Mouse (Mus musculus) heart, embryonic 16.5 days (tissue): ENCODE data around the gene Myrip. TPM values are rescaled to one million over a fixed set of nuclear protein-coding genes. Genes with fewer than 3 reads are reported as not detected.
"Not testable (repeated sequence)": the region's sequence is repeated elsewhere in the genome, so short reads cannot be mapped to it uniquely, and the experiment has no call there.

Source experiments
- ATAC-seq: fragments of 200-750 bp; cut with Nextera tagmentation; replicated peaks from 2 replicates; pipeline ENCODE4 v1.8.0; 2017; ENCODE audit warnings: moderate number of reproducible peaks; ENCODE audit not compliant: insufficient read depth, low FRiP score; ENCODE audit errors: extremely low read depth
- H3K27ac ChIP-seq: fragments of 300-500 bp; sonication (generic); 2 replicates; pipeline ENCODE4 v1.5.1; 2014; ENCODE audit warnings: mild to moderate bottlenecking, low read length, control low read depth, moderate library complexity
- H3K27me3 ChIP-seq: fragments of 300-500 bp; sonication (generic); 2 replicates; pipeline ENCODE4 v1.6.1; 2014; ENCODE audit warnings: low read length, mixed read lengths; ENCODE audit not compliant: control insufficient read depth, insufficient read depth
- H3K36me3 ChIP-seq: fragments of 300-500 bp; sonication (generic); 2 replicates; pipeline ENCODE4 v1.6.1; 2014; ENCODE audit not compliant: control insufficient read depth, insufficient read depth
- H3K4me1 ChIP-seq: fragments of 300-500 bp; sonication (generic); 2 replicates; pipeline ENCODE4 v1.6.1; 2014; ENCODE audit warnings: low read length, mixed read lengths; ENCODE audit not compliant: control insufficient read depth, insufficient read depth
- H3K4me2 ChIP-seq: fragments of 300-500 bp; sonication (generic); 2 replicates; pipeline ENCODE4 v1.6.1; 2014; ENCODE audit warnings: low read depth, mild to moderate bottlenecking, control low read depth, low read length
- H3K4me3 ChIP-seq: fragments of 300-500 bp; sonication (generic); 2 replicates; pipeline ENCODE4 v1.5.1; 2014; ENCODE audit warnings: mild to moderate bottlenecking, control low read depth, low read length
- H3K9ac ChIP-seq: fragments of 300-500 bp; sonication (generic); 2 replicates; pipeline ENCODE4 v1.6.1; 2014; ENCODE audit warnings: low read length, control low read depth
- H3K9me3 ChIP-seq: fragments of 300-500 bp; sonication (generic); replicated peaks from 2 replicates; pipeline ENCODE4 v1.6.1; 2016; ENCODE audit warnings: low read length; ENCODE audit not compliant: control insufficient read depth
- WGBS: fragments of 180-500 bp; shearing (Covaris S2); extraction: QIAGEN DNeasy Blood & Tissue Kit; methylation state at CpG from one replicate; pipeline ENCODE4 v1.1.7; 2014; 5-methylcytosine and 5-hydroxymethylcytosine counted together
- polyA plus RNA-seq: library from polyadenylated mRNA; unstranded; fragments of >200 nt; fragmentation: Nextera tagmentation; extraction: Ambion mirVana; gene quantifications from 2 replicates; pipeline ENCODE4 v1.2.1, GENCODE M21; 2015

The Myrip gene
- polyA plus RNA-seq, 1 experiment from 2014 or later: 0.17 TPM

- no peaks in the 10 kb centered on the region for H3K36me3 ChIP-seq
- H3K4me1 ChIP-seq: no peaks in the 10 kb centered on the region
- 62% methylated on average over 3 of the region's 3 CpGs for WGBS
- no peak overlapping the region for H3K27ac ChIP-seq
- no peak overlapping the region for H3K4me2 ChIP-seq
- no peak for ATAC-seq
- H3K9me3 ChIP-seq: 0 out of 2 replicates have a peak, but pooled peaks cover 4% of the 10 kb centered on the region
- H3K4me3 ChIP-seq: no peak overlapping the region
- H3K9ac ChIP-seq: no peak overlapping the region
- no peaks in the 10 kb centered on the region; the same call in 1 of the 2 replicates for H3K27me3 ChIP-seq
Observed at GRCm38 (mm10) chr9:120315171-120315570, 13.9 kb downstream of the Myrip start.

DNA sequence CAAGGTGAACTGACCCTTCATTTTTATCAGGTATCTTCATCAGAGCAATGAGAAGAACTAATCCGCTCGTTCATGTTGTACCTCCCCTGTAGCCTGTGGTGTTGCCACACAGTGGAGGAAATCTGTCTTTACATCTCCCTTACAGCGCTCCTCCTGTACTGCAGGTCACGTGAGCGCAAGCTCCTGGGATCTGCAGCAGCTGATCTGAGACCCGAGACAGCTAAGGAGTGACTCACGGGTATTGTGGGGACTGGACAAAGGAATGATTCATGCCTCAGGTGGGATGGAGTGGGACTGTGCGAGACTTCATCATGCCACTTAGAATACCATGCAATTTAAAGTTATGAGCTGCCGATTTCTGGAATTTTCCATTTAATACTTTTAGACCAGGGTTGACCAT, 17.8 kb downstream of the Myrip start:
- Histone ChIP-seq H3K4me2 (no peak overlapping the region), H3K27ac (no peak overlapping the region), H3K36me3 (no peaks in the 10 kb centered on the region), H3K4me1 (no peaks in the 10 kb centered on the region), H3K27me3 (no peaks in the 10 kb centered on the region; the same call in 1 of the 2 replicates), H3K9me3 (0 out of 2 replicates have a peak, but pooled peaks cover 4% of the 10 kb centered on the region), H3K9ac (no peak overlapping the region), H3K4me3 (no peak overlapping the region)
- 81% methylated on average over 9 of the region's 9 CpGs for WGBS
- no peak for ATAC-seq

- Histone ChIP-seq H3K36me3 (no peaks in the 10 kb centered on the region), H3K9ac (no peak overlapping the region), H3K4me2 (no peak overlapping the region), H3K4me3 (no peak overlapping the region), H3K4me1 (no peaks in the 10 kb centered on the region), H3K27me3 (no peaks in the 10 kb centered on the region; the same call in 1 of the 2 replicates), H3K27ac (no peak overlapping the region), H3K9me3 (0 out of 2 replicates have a peak, but pooled peaks cover 4% of the 10 kb centered on the region)
- WGBS: 87% methylated on average over 2 of the region's 2 CpGs
- no peak for ATAC-seq
Observed at GRCm38 (mm10) chr9:120320573-120320972, 19.3 kb downstream of the Myrip start.

GRCm38 (mm10) chr9:120322702-120323426, 21.6 kb downstream of the Myrip start:
- no peak overlapping the region for H3K4me3 ChIP-seq
- ATAC-seq: no peak
- no peaks in the 10 kb centered on the region for H3K36me3 ChIP-seq
- no peaks in the 10 kb centered on the region; the same call in 1 of the 2 replicates for H3K27me3 ChIP-seq
- no peaks in the 10 kb centered on the region for H3K4me1 ChIP-seq
- H3K9me3 ChIP-seq: peaks cover 8% of the 10 kb centered on the region; the same call in 1 of the 2 replicates
- H3K27ac ChIP-seq: no peak overlapping the region
- no peak overlapping the region for H3K9ac ChIP-seq
- no peak overlapping the region for H3K4me2 ChIP-seq
- 68% methylated on average over 15 of the region's 15 CpGs for WGBS

DNA sequence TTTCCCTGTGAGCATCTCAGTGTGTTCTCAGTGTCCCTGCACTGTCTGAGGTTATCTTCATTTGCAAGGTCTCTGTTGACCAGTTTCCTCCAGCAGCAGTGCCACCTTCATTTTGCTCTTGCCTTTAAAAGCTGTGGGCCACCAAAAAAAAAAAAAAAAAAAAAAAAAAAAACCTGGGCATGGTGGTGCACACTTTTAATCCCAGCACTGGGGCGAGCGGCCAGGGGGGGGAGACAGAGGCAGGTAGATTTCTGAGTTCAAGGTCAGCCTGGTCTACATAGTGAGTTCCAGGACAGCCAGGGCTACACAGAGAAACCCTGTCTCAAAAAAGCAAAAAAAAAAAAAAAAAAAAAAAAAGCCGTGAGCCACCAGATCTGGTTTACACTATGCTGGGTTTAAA, 29.7 kb downstream of the Myrip start:
- H3K27me3 ChIP-seq, H3K4me3 ChIP-seq, H3K27ac ChIP-seq, H3K4me1 ChIP-seq, H3K4me2 ChIP-seq, H3K9me3 ChIP-seq, ATAC-seq, H3K36me3 ChIP-seq, H3K9ac ChIP-seq: not testable (repeated sequence)
- WGBS: 81% methylated on average over 3 of the region's 3 CpGs

- Histone ChIP-seq H3K4me2 (no peak overlapping the region), H3K27ac (no peak overlapping the region), H3K4me1 (no peaks in the 10 kb centered on the region), H3K4me3 (no peak overlapping the region), H3K36me3 (no peaks in the 10 kb centered on the region), H3K9ac (no peak overlapping the region), H3K27me3 (no peaks in the 10 kb centered on the region), H3K9me3 (no peaks in the 10 kb centered on the region)
- no peak for ATAC-seq
- 55% methylated on average over 4 of the region's 4 CpGs for WGBS
Observed at GRCm38 (mm10) chr9:120338172-120338571, 36.9 kb downstream of the Myrip start.

GRCm38 (mm10) chr9:120339975-120340695, 38.8 kb downstream of the Myrip start:
- no peaks in the 10 kb centered on the region for H3K9me3 ChIP-seq
- H3K27ac ChIP-seq: no peak overlapping the region
- no peak overlapping the region for H3K9ac ChIP-seq
- no peak overlapping the region for H3K4me2 ChIP-seq
- H3K36me3 ChIP-seq: no peaks in the 10 kb centered on the region
- H3K4me3 ChIP-seq: no peak overlapping the region
- ATAC-seq: peak; percentile 61; the same call in 1 of the 2 replicates
- no peaks in the 10 kb centered on the region for H3K4me1 ChIP-seq
- WGBS: 58% methylated on average over 10 of the region's 10 CpGs
- H3K27me3 ChIP-seq: no peaks in the 10 kb centered on the region

DNA sequence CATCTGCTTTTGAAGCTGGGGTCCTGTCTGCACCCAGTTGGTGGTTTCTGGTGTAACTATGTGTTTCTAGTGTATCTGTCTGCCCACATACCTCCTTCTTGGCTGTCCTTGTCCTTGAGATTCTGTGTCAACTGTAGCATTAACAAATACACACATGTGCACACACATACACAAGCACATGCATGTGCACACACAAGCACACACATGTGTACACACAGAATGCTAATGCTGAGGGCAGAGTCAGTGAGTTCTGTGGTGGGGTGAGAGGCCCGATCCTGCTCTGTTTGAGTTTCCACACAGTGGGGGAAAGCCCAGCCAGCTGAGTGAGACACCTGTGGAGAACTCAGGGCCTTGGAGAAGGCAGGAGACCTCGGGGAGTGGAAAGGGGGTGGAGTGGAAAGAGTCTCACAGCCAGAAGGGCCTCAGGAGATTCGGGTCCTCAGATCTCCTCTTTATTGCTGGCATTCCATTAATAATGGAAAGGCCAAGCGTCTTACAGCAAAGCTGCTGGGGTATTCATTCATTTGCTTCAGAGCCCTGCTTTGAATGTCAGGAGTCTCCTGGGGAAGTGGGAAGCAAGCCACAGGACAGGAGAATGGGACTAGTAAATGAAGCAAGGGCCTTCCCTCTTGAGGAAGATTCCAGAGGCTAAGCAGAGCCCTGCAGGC, 41.9 kb downstream of the Myrip start:
- no peak overlapping the region for H3K4me2 ChIP-seq
- 56% methylated on average over 4 of the region's 4 CpGs for WGBS
- H3K27me3 ChIP-seq: no peaks in the 10 kb centered on the region
- no peak overlapping the region for H3K9ac ChIP-seq
- no peaks in the 10 kb centered on the region for H3K9me3 ChIP-seq
- H3K4me3 ChIP-seq: no peak overlapping the region
- H3K4me1 ChIP-seq: no peaks in the 10 kb centered on the region
- ATAC-seq: no peak
- H3K36me3 ChIP-seq: no peaks in the 10 kb centered on the region
- no peak overlapping the region for H3K27ac ChIP-seq
